ENCODE assay signal across 23 mouse cellular contexts in the genomic region with DNA sequence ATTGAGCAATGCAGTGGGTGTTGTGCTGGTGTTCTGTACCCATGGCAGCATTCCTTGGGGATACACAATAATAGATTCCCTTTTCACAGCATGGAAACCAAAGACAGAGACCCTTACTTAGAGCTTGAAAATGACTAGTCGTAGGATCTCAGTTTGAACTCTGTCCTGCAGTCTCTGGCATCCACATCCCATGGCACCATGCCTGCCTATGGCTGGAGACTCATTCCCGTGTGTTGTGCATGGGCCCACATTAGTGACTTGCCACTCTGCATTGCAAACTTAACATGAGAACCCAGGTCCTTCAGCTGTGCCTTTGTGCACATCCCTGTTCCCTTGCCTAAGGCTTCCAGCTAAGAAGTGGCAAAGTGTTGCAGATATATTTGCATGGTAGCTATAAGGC. TPM values are rescaled to one million over a fixed set of nuclear protein-coding genes. Genes with fewer than 3 reads are reported as not detected.
DNase-seq lines count a peak whose midpoint lies in the region; ATAC-seq and TF ChIP-seq lines count a peak whose summit lies in the region.
"Had no signal": no experiment of that assay in that cellular context is flagged by ENCODE, and none has a peak within 500 bp of the region (broad histone marks: within the 10 kb centered on the region; RNA-seq: fewer than 3 reads in every experiment).

No protein-coding gene starts in this region.

- H3K36me3 ChIP-seq in spleen, adult 2 months (ENCODE audit: control insufficient read depth, insufficient read depth, low read length), result peaks cover 65% of the 10 kb centered on the region
- H3K36me3 ChIP-seq in midbrain, postnatal 0 days (ENCODE audit: insufficient read depth, low read length), result no peaks in the 10 kb centered on the region; the same call in 1 of the 2 replicates
- H3K36me3 ChIP-seq: G1E; hindbrain, embryonic 12.5 days; hindbrain, embryonic 15.5 days had no signal

- peaks cover 58% of the 10 kb centered on the region for H3K4me1 ChIP-seq in spleen, adult 2 months (ENCODE audit: control insufficient read depth, insufficient read depth, insufficient read length)
- no peaks in the 10 kb centered on the region for H3K4me1 ChIP-seq in midbrain, postnatal 0 days (ENCODE audit: insufficient read depth, low read length)
- H3K4me1 ChIP-seq: embryonic facial prominence, embryonic 12.5 days; hindbrain, embryonic 12.5 days; hindbrain, embryonic 15.5 days had no signal

- H3K9ac ChIP-seq in midbrain, postnatal 0 days (replicated peaks; ENCODE audit: low read length, poor library complexity, severe bottlenecking), result no peak overlapping the region
- H3K9ac ChIP-seq: embryonic facial prominence, embryonic 12.5 days; embryonic facial prominence, embryonic 15.5 days; forebrain, postnatal 0 days; hindbrain, embryonic 12.5 days; hindbrain, embryonic 15.5 days had no signal

- TF ChIP-seq CTCF in spleen, adult 2 months (IDR thresholded peaks at IDR 0.05; ENCODE audit: extremely low read depth, insufficient read depth, insufficient read length, insufficient replicate concordance), result no peak
- TF ChIP-seq CTCF in midbrain, postnatal 0 days (IDR thresholded peaks at IDR 0.05), result no peak

- H3K9me3 ChIP-seq in midbrain, postnatal 0 days (ENCODE audit: low read length), result no peaks in the 10 kb centered on the region
- H3K9me3 ChIP-seq: embryonic facial prominence, embryonic 12.5 days; embryonic facial prominence, embryonic 15.5 days; G1E; hindbrain, embryonic 12.5 days; hindbrain, embryonic 15.5 days had no signal

- 78% methylated on average over 2 of the region's 2 CpGs for WGBS in spleen, adult 2 months
- 84% methylated on average over 2 of the region's 2 CpGs for WGBS in midbrain, postnatal 0 days

- peak; percentile 37 to 41 for DNase-seq in kidney, postnatal 25 days
- DNase-seq in kidney, adult 18-20 months, result no peak
- no peak for DNase-seq in spleen, adult 2 months (ENCODE audit: low read depth in 1 of 2, low spot score in 2 of 2)
- no peak for DNase-seq in spleen, adult 12 weeks (ENCODE audit: low spot score)
- peak; percentile 13 for DNase-seq in naive thymus-derived CD4-positive, alpha-beta T cell, adult 2 months (ENCODE audit: low read depth)
- DNase-seq in midbrain, postnatal 0 days (ENCODE audit: low spot score), result no peak
- DNase-seq: adrenal gland, postnatal 10 days; adrenal gland, postnatal 36 days; cerebellum, adult 11 months; cerebellum, adult 2 months; cerebellum, adult 9-11 months; forebrain, postnatal 0 days; gastrocnemius, adult 2 months; gastrocnemius, postnatal 14 days had no signal

- H3K27ac ChIP-seq in spleen, adult 2 months (ENCODE audit: insufficient read depth, low read length), result peak overlapping the region; percentile 55; the same call in 1 of the 2 replicates
- no peak overlapping the region for H3K27ac ChIP-seq in midbrain, postnatal 0 days (ENCODE audit: low read depth, low read length)
- H3K27ac ChIP-seq: embryonic facial prominence, embryonic 12.5 days; embryonic facial prominence, embryonic 15.5 days; gastrocnemius, adult 2 months; hindbrain, embryonic 12.5 days; hindbrain, embryonic 15.5 days had no signal

- TF ChIP-seq POLR2A in spleen, adult 2 months (IDR thresholded peaks at IDR 0.05; ENCODE audit: low read depth, low read length), result no peak

- no peak overlapping the region for H3K4me2 ChIP-seq in midbrain, postnatal 0 days (ENCODE audit: low read depth, low read length, poor library complexity, severe bottlenecking)
- H3K4me2 ChIP-seq: embryonic facial prominence, embryonic 12.5 days; embryonic facial prominence, embryonic 15.5 days; heart, embryonic 11.5 days; hindbrain, embryonic 12.5 days; hindbrain, embryonic 15.5 days had no signal

- H3K4me3 ChIP-seq in spleen, adult 2 months (ENCODE audit: extremely low read depth, insufficient read depth, insufficient read length), result no peak overlapping the region
- no peak overlapping the region for H3K4me3 ChIP-seq in midbrain, postnatal 0 days (ENCODE audit: low read depth, low read length)
- H3K4me3 ChIP-seq: embryonic facial prominence, embryonic 12.5 days; embryonic facial prominence, embryonic 15.5 days; gastrocnemius, adult 2 months; hindbrain, embryonic 12.5 days; hindbrain, embryonic 15.5 days had no signal

- H3K27me3 ChIP-seq in spleen, adult 2 months (ENCODE audit: control insufficient read depth, insufficient read depth, low read length), result no peaks in the 10 kb centered on the region
- H3K27me3 ChIP-seq in midbrain, postnatal 0 days (ENCODE audit: insufficient read depth, low read length), result no peaks in the 10 kb centered on the region
- H3K27me3 ChIP-seq: CH12.LX; embryonic facial prominence, embryonic 12.5 days; embryonic facial prominence, embryonic 15.5 days; hindbrain, embryonic 12.5 days; hindbrain, embryonic 15.5 days; Patski had no signal

- no peak for ATAC-seq in midbrain, postnatal 0 days (ENCODE audit: low FRiP score)
- ATAC-seq: forebrain, embryonic 14.5 days; forebrain, postnatal 0 days; Patski had no signal

RNA-seq across cellular contexts. Expression of gene Stard5, which starts 13.0 kb away (rescaled TPM):
- 15.6 and 18.4 TPM in 2 replicates for polyA plus RNA-seq in spleen, adult 2 months (2012; rRNA removed)
- total RNA-seq in midbrain, postnatal 0 days (2014; rRNA removed), result 6.8 TPM in 2 replicates
- 4.3 and 5.5 TPM in 2 replicates for polyA plus RNA-seq in midbrain, postnatal 0 days (2015; fragmentation: Nextera tagmentation; extraction: Ambion mirVana)

Comparison
In these comparisons a context has a peak if more than half of its experiments do, and no peak if none do; other contexts are left out.
1. DNase-seq: peak in kidney, postnatal 25 days (2 of 2) and naive thymus-derived CD4-positive, alpha-beta T cell, adult 2 months (single experiment); none in kidney, adult 18-20 months (single experiment), spleen, adult 2 months (0 of 2), spleen, adult 12 weeks (single experiment) and midbrain, postnatal 0 days (single experiment).